Mouse (Mus musculus): ENCODE measurements at regions not wholly inside any gene's neighbourhood (a gene's known extent, or its start where the extent isn't known, plus 50 kb on each side); places are given as distances from the start of the nearest gene placed in this dataset.

DNA sequence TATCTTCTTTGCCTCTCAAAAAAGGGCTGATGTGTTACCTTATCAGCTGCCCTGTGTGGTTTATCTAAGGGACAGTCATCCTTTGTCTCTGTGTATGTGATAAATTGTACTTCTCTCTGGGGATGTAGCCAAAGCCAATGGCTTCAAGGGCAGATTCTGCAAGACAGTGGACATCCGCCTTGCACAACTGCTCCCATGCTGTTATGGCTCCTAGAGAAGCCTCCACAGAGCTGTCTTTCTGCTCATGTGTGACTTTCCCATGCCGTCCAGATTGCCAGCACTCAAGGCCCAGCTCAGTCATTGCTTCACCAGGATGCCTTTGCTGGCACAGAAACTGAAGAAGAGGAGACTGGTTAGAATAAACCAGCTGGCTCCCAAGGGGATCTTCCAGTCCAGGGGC lies 74.6 kb upstream of the Pax6 start:
- Histone ChIP-seq H3K9ac (ENCODE audit: low read length) (no peak overlapping the region), H3K4me3 (ENCODE audit: low read depth, low read length) (no peak overlapping the region), H3K4me1 (ENCODE audit: control insufficient read depth, insufficient read depth, low read length) (no peaks in the 10 kb centered on the region), H3K9me3 (ENCODE audit: control insufficient read depth, low read length) (no peaks in the 10 kb centered on the region), H3K36me3 (ENCODE audit: control insufficient read depth, insufficient read depth, low read length) (no peaks in the 10 kb centered on the region), H3K27me3 (ENCODE audit: control insufficient read depth, insufficient read depth, low read length) (no peaks in the 10 kb centered on the region), H3K4me2 (ENCODE audit: low read depth) (no peak overlapping the region), H3K27ac (ENCODE audit: low read depth, low read length) (no peak overlapping the region)
- DNase-seq (ENCODE audit: low spot score): no peak
- WGBS: 85% methylated on average over 2 of the region's 2 CpGs
- ATAC-seq (ENCODE audit: insufficient read depth, low FRiP score, low TSS enrichment): no peak

DNA sequence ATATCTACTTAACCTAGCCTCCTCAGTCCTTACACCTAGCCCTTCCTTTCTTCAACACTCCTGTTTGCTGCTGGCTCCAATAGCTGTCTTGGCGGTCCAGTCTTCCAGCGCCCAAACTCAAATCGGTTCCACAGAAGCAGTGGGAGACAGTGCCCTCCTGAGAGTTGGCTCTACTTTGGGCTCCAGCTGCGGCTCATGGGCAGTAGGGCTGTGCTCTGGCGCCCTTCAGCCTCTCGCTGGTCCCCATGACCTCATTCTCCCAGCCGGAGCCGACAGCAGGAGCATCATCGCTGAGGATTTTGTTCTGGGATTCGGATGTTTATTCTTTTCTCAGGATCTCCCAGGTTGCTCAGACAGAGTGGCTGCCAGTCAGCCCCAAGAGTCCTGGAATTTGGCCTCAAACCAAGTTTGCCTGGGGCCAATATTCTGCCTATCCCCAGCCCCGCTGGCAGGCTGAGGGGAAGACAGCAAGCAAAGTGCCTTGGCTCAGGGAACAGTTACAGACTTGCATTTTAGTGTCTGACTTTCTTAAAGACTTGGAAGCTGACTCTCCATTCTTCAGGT lies 64.1 kb upstream of the Pax6 start:
- no peaks in the 10 kb centered on the region for H3K27me3 ChIP-seq (ENCODE audit: control insufficient read depth, insufficient read depth, low read length)
- H3K27ac ChIP-seq (ENCODE audit: low read depth, low read length): no peak overlapping the region
- WGBS: 70% methylated on average over 11 of the region's 11 CpGs
- no peak overlapping the region for H3K9ac ChIP-seq (ENCODE audit: low read length)
- no peak overlapping the region for H3K4me3 ChIP-seq (ENCODE audit: low read depth, low read length)
- ATAC-seq (ENCODE audit: insufficient read depth, low FRiP score, low TSS enrichment) (no peak), DNase-seq (ENCODE audit: low spot score) (no peak)
- peaks cover 6% of the 10 kb centered on the region; the same call in 1 of the 2 replicates for H3K4me1 ChIP-seq (ENCODE audit: control insufficient read depth, insufficient read depth, low read length)
- H3K36me3 ChIP-seq (ENCODE audit: control insufficient read depth, insufficient read depth, low read length): no peaks in the 10 kb centered on the region
- no peaks in the 10 kb centered on the region for H3K9me3 ChIP-seq (ENCODE audit: control insufficient read depth, low read length)
- no peak overlapping the region for H3K4me2 ChIP-seq (ENCODE audit: low read depth)

DNA sequence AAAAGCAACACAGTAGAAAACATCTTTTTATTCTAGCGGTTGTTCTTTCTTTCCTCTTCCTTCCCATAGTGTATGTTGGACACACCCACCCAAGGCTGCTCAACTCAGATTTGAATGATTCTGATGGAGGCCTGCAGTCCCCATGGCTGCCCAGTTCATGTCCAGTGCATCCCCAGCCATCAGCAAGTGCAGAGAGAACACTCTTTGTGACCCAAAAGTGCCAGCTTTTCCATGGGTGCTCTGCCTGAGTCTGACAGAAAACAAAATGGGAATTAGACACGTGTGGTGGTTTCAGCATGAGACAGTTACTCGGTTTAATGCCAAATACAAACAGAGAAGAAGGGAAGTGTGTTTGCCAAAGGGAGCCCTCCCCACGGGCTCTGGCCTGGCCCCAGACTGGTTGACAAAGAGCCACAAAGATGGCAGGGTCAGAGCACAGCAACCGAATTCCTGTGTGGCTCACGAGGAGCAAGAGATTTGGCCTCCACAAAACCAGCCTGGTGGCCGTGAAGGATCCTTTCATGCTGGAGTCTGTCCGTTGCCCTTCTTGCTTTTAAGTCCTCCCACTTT lies 60.6 kb upstream of the Pax6 start:
- Histone ChIP-seq H3K4me2 (ENCODE audit: low read depth) (no peak overlapping the region), H3K9me3 (ENCODE audit: control insufficient read depth, low read length) (no peaks in the 10 kb centered on the region), H3K9ac (ENCODE audit: low read length) (no peak overlapping the region), H3K27me3 (ENCODE audit: control insufficient read depth, insufficient read depth, low read length) (no peaks in the 10 kb centered on the region), H3K4me1 (ENCODE audit: control insufficient read depth, insufficient read depth, low read length) (peaks cover 16% of the 10 kb centered on the region; the same call in 1 of the 2 replicates), H3K4me3 (ENCODE audit: low read depth, low read length) (no peak overlapping the region), H3K27ac (ENCODE audit: low read depth, low read length) (no peak overlapping the region), H3K36me3 (ENCODE audit: control insufficient read depth, insufficient read depth, low read length) (no peaks in the 10 kb centered on the region)
- no peak for DNase-seq (ENCODE audit: low spot score)
- no peak for ATAC-seq (ENCODE audit: insufficient read depth, low FRiP score, low TSS enrichment)
- WGBS: 70% methylated on average over 8 of the region's 8 CpGs

DNA sequence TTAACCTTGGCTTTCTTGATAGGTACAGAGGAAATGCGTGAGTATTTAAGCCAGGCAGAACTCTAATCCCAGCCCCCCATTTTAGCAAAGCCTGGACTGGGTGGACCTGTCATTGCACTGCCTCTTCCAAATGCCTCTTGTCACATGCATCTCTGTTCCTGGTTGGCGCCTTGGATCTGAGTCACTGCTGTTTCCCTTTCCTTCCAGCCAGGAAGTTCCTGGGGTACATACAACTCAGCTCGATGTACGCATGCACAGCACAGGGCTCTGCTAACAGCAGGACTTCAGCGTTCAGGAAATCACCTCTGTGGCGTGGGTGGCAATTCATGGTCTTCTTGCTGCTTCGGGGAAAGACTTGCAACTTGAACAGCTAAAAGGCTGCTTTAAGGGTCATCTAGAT lies 59.9 kb upstream of the Pax6 start:
- Histone ChIP-seq H3K4me1 (ENCODE audit: control insufficient read depth, insufficient read depth, low read length) (peaks cover 16% of the 10 kb centered on the region; the same call in 1 of the 2 replicates), H3K9ac (ENCODE audit: low read length) (no peak overlapping the region), H3K27me3 (ENCODE audit: control insufficient read depth, insufficient read depth, low read length) (no peaks in the 10 kb centered on the region), H3K9me3 (ENCODE audit: control insufficient read depth, low read length) (no peaks in the 10 kb centered on the region), H3K4me2 (ENCODE audit: low read depth) (no peak overlapping the region), H3K4me3 (ENCODE audit: low read depth, low read length) (no peak overlapping the region), H3K27ac (ENCODE audit: low read depth, low read length) (no peak overlapping the region), H3K36me3 (ENCODE audit: control insufficient read depth, insufficient read depth, low read length) (no peaks in the 10 kb centered on the region)
- WGBS: 70% methylated on average over 7 of the region's 7 CpGs
- ATAC-seq (ENCODE audit: insufficient read depth, low FRiP score, low TSS enrichment): no peak
- DNase-seq (ENCODE audit: low spot score): no peak

DNA sequence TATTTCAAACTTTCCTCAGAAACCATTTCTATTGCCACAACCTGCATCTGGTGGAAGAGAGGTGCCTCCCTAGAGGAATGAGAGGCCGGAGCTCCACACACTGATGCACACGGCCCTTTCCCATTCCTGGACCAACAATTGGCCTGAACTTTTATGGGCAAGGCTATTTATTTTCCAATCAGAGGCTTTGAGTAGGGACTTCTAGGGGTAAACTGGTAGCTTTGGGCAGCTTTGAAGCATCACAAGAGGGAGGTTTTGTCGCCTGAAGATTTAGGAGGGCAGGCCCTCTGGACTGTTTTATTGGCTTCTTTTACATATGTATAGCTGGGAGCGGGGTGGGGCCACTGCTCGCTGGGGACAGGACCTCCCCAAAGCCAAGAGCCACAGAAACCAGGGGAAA lies 57.7 kb upstream of the Pax6 start:
- Histone ChIP-seq H3K27me3 (ENCODE audit: control insufficient read depth, insufficient read depth, low read length) (no peaks in the 10 kb centered on the region), H3K9ac (ENCODE audit: low read length) (no peak overlapping the region), H3K4me3 (ENCODE audit: low read depth, low read length) (no peak overlapping the region), H3K9me3 (ENCODE audit: control insufficient read depth, low read length) (no peaks in the 10 kb centered on the region), H3K36me3 (ENCODE audit: control insufficient read depth, insufficient read depth, low read length) (no peaks in the 10 kb centered on the region), H3K4me1 (ENCODE audit: control insufficient read depth, insufficient read depth, low read length) (peaks cover 16% of the 10 kb centered on the region), H3K27ac (ENCODE audit: low read depth, low read length) (peak overlapping the region; percentile 85), H3K4me2 (ENCODE audit: low read depth) (no peak overlapping the region)
- ATAC-seq (ENCODE audit: insufficient read depth, low FRiP score, low TSS enrichment) (peak; percentile 62), DNase-seq (ENCODE audit: low spot score) (peak; percentile 51)
- 13% methylated on average over 5 of the region's 5 CpGs for WGBS

DNA sequence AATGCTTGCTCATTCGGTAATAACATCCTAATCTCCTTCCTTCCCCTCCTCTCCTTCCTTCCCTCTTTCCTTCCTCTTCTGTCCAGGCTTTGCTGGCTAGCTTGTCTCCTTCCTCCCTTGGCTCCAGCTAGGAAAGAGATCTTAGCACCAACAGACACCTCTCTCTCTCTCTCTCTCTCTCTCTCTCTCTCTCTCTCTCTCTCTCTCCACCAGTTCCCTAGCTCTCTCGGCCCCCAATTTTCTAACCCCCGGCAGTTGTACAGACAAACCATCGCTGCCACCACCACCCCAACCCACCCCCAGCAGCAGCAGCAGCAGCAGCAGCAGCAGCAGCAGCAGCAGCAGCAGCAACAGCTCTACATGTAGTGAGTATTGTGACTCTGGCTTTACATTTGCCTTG lies 57.0 kb upstream of the Pax6 start:
- peak overlapping the region; percentile 85 for H3K27ac ChIP-seq (ENCODE audit: low read depth, low read length)
- H3K36me3 ChIP-seq (ENCODE audit: control insufficient read depth, insufficient read depth, low read length): no peaks in the 10 kb centered on the region
- ATAC-seq (ENCODE audit: insufficient read depth, low FRiP score, low TSS enrichment) (no peak), DNase-seq (ENCODE audit: low spot score) (no peak)
- peaks cover 13% of the 10 kb centered on the region for H3K4me1 ChIP-seq (ENCODE audit: control insufficient read depth, insufficient read depth, low read length)
- H3K4me2 ChIP-seq (ENCODE audit: low read depth): peak overlapping the region; percentile 17; the same call in 1 of the 2 replicates
- 0% methylated on average over 4 of the region's 4 CpGs for WGBS
- H3K4me3 ChIP-seq (ENCODE audit: low read depth, low read length): no peak overlapping the region
- H3K9ac ChIP-seq (ENCODE audit: low read length): peak overlapping the region; percentile 22; the same call in 1 of the 2 replicates
- H3K27me3 ChIP-seq (ENCODE audit: control insufficient read depth, insufficient read depth, low read length): no peaks in the 10 kb centered on the region
- no peaks in the 10 kb centered on the region for H3K9me3 ChIP-seq (ENCODE audit: control insufficient read depth, low read length)

DNA sequence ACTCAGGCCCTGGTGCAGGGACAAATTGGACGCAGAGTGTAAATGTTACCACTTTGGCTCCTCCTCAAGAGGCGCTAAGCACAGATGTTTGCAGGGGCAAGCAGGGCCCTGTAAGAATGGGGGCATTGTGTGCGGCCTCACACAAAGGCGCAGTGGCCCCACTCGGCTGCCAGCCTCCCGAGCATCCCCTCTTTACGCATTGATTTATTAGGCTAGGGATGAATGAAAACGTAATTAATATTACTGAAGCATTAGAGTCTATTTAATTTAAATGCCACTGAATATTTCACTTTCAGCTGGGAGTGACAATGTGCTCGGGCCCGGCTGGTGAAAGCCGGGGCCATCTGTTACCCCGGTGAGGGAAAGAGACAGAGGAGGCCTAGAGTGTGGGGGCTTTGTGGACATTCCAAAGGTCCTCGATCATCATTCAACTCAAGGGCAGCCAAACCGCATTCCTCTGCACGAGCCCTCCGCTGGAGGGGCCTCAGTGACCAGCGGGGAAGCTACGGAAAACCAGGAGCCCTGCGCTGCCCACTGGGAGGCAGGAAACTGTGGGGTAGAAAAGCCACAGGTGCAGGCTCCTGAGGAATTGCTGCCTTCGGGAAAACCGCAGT lies 56.5 kb upstream of the Pax6 start:
- no peaks in the 10 kb centered on the region for H3K27me3 ChIP-seq (ENCODE audit: control insufficient read depth, insufficient read depth, low read length)
- peak; percentile 91 for ATAC-seq (ENCODE audit: insufficient read depth, low FRiP score, low TSS enrichment)
- no peak overlapping the region for H3K4me3 ChIP-seq (ENCODE audit: low read depth, low read length)
- no peaks in the 10 kb centered on the region for H3K9me3 ChIP-seq (ENCODE audit: control insufficient read depth, low read length)
- H3K9ac ChIP-seq (ENCODE audit: low read length): peak overlapping the region; percentile 22; the same call in 1 of the 2 replicates
- peak overlapping the region; percentile 85 for H3K27ac ChIP-seq (ENCODE audit: low read depth, low read length)
- H3K4me1 ChIP-seq (ENCODE audit: control insufficient read depth, insufficient read depth, low read length): peaks cover 12% of the 10 kb centered on the region
- DNase-seq (ENCODE audit: low spot score): peak; percentile 85
- H3K4me2 ChIP-seq (ENCODE audit: low read depth): peak overlapping the region; percentile 17; the same call in 1 of the 2 replicates
- H3K36me3 ChIP-seq (ENCODE audit: control insufficient read depth, insufficient read depth, low read length): no peaks in the 10 kb centered on the region
- 1% methylated on average over 21 of the region's 21 CpGs for WGBS

DNA sequence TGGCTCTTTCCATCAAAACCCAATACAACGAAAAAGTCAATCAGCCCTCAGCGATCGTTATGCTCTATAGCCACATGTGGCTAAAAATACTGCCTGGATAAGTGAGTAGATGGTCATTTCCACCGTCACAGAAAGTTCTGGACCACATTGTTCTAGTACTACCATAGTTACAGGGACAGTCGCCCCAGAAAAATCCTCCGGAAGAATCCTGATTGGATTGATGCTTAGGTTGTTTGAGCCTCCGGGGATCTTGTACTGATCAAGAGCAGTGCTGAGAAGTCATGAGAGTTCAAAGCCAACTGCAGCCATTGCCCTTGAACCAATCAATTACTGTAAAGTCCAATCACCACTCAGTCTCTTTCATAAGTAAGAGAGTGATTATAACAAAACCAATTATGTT lies 56.0 kb upstream of the Pax6 start:
- Histone ChIP-seq H3K4me2 (ENCODE audit: low read depth) (peak overlapping the region; percentile 17; the same call in 1 of the 2 replicates), H3K27me3 (ENCODE audit: control insufficient read depth, insufficient read depth, low read length) (no peaks in the 10 kb centered on the region), H3K4me1 (ENCODE audit: control insufficient read depth, insufficient read depth, low read length) (peaks cover 12% of the 10 kb centered on the region), H3K27ac (ENCODE audit: low read depth, low read length) (peak overlapping the region; percentile 69), H3K4me3 (ENCODE audit: low read depth, low read length) (no peak overlapping the region), H3K9me3 (ENCODE audit: control insufficient read depth, low read length) (no peaks in the 10 kb centered on the region), H3K9ac (ENCODE audit: low read length) (no peak overlapping the region), H3K36me3 (ENCODE audit: control insufficient read depth, insufficient read depth, low read length) (no peaks in the 10 kb centered on the region)
- no peak for DNase-seq (ENCODE audit: low spot score)
- no peak for ATAC-seq (ENCODE audit: insufficient read depth, low FRiP score, low TSS enrichment)
- WGBS: 20% methylated on average over 7 of the region's 7 CpGs

DNA sequence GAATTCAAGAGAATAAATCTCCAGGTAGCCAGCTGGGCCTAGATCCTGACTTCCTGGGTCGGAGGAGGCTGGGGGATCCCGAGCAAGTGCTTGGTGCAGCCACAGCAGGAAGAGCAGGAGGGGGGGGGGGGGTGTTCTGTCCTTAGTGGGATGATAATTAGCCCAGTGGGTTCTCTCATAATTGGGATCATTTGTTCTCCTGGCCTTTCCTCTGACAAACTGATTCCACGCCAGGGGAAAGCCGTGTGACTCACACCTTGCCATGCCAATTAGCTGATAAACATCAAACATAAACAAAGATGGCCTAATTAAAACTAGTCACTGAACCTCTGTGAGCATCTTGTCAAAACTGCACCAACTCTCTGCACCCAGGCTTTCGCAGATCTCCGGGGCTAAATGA lies 55.5 kb upstream of the Pax6 start:
- Histone ChIP-seq H3K4me1 (ENCODE audit: control insufficient read depth, insufficient read depth, low read length) (peaks cover 12% of the 10 kb centered on the region), H3K4me2 (ENCODE audit: low read depth) (no peak overlapping the region), H3K9me3 (ENCODE audit: control insufficient read depth, low read length) (no peaks in the 10 kb centered on the region), H3K4me3 (ENCODE audit: low read depth, low read length) (no peak overlapping the region), H3K9ac (ENCODE audit: low read length) (no peak overlapping the region), H3K27ac (ENCODE audit: low read depth, low read length) (no peak overlapping the region), H3K27me3 (ENCODE audit: control insufficient read depth, insufficient read depth, low read length) (no peaks in the 10 kb centered on the region), H3K36me3 (ENCODE audit: control insufficient read depth, insufficient read depth, low read length) (no peaks in the 10 kb centered on the region)
- ATAC-seq (ENCODE audit: insufficient read depth, low FRiP score, low TSS enrichment): no peak
- WGBS: 51% methylated on average over 6 of the region's 6 CpGs
- no peak for DNase-seq (ENCODE audit: low spot score)

Data from neural tube, embryonic 11.5 days (tissue).